Mouse (Mus musculus): Measurements from ENCODE around the gene Sipa1l1.
A peak's percentile ranks its signal among the peaks of the same experiment; 100 is the strongest.
"Not testable (repeated sequence)": the region's sequence is repeated elsewhere in the genome, so short reads cannot be mapped to it uniquely, and the experiment has no call there.

The Sipa1l1 gene

GRCm38 (mm10) chr12:82485466-82485865 is 316.3 kb downstream of the Sipa1l1 start:
- DNase-seq = no peak

GRCm38 (mm10) chr12:82486829-82487560 is 317.9 kb downstream of the Sipa1l1 start:
- no peak for DNase-seq

GRCm38 (mm10) chr12:82489093-82489492 is 320.0 kb downstream of the Sipa1l1 start:
- DNase-seq = peak; percentile 63

GRCm38 (mm10) chr12:82489621-82490020 is 320.5 kb downstream of the Sipa1l1 start:
- DNase-seq = peak; percentile 37

- DNase-seq = no peak
Measured at GRCm38 (mm10) chr12:82492456-82492855, 323.3 kb downstream of the Sipa1l1 start.

- DNase-seq = not testable (repeated sequence)
Measured at GRCm38 (mm10) chr12:82493260-82493659, 324.1 kb downstream of the Sipa1l1 start.

- no peak for DNase-seq
Measured at GRCm38 (mm10) chr12:82495936-82496335, 326.8 kb downstream of the Sipa1l1 start.

- peak; percentile 74 for DNase-seq
Measured at GRCm38 (mm10) chr12:82497866-82498631, 328.9 kb downstream of the Sipa1l1 start.

- no peak for DNase-seq
Measured at GRCm38 (mm10) chr12:82498701-82499100, 329.6 kb downstream of the Sipa1l1 start.

- DNase-seq = no peak
Measured at GRCm38 (mm10) chr12:82499731-82500130, 330.6 kb downstream of the Sipa1l1 start.

Data from kidney, postnatal 10 days (tissue).